Mouse (Mus musculus): ENCODE data around the gene Cotl1. TPM values are rescaled to one million over a fixed set of nuclear protein-coding genes. Genes with fewer than 3 reads are reported as not detected.
A peak's percentile ranks its signal among the peaks of the same experiment; 100 is the strongest.

Gene Cotl1
- polyA plus RNA-seq, 1 experiment from 2014 or later = 28.8 TPM

DNA sequence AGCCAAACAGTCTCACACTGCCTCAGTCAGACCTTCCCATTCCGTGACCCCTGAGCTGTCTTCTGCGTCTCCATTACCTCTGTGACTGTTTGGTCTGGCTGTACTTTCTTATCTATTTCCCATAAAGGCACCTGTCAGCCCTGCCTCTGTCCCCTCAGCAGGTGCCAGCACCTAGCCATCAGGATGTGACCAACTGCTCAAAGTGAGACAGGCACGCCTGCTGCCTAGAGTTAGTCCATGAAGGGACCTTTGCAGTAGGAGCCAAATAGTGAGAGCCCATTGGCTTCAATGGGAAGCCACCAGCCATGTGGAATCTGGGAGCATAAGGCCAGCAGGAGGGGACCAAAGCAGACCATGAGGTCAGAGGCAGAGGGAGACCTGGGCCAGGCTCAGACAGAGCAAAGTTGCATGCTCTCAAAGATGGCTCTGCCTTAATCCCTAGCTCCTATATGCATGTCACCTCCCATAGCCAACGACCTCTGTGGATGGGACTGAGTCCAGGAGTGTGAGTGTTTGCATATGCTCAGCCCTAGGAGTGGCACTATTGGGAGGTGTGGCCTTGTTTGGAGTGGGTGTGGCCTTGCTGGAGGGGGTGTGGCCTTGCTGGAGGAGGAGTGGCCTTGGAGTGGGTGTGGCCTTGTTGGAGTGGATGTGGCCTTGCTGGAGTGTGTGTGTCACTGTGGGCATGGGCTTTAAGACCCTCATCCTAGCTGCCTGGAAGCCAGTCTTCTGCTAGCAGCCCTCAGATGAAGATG, 59.1 kb downstream of the Cotl1 start:
- no peaks in the 10 kb centered on the region for H3K9me3 ChIP-seq (ENCODE audit: low read length)
- TF ChIP-seq CTCF (IDR thresholded peaks at IDR 0.05; ENCODE audit: low read depth) (no peak), EP300 (IDR thresholded peaks at IDR 0.05; ENCODE audit: low read depth) (no peak)
- no peak overlapping the region for H3K9ac ChIP-seq (replicated peaks)
- DNase-seq = peak; percentile 76
- H3K4me3 ChIP-seq (ENCODE audit: low read depth, low read length) = no peak overlapping the region
- ATAC-seq = peak; percentile 10
- 50% methylated on average over 4 of the region's 4 CpGs for WGBS (ENCODE audit: insufficient replicate concordance)
- peaks cover 14% of the 10 kb centered on the region for H3K4me1 ChIP-seq (ENCODE audit: insufficient read depth)
- no peaks in the 10 kb centered on the region for H3K36me3 ChIP-seq (replicated peaks; ENCODE audit: insufficient read depth, low read length)
- no peak overlapping the region for H3K4me2 ChIP-seq (ENCODE audit: low read depth, low read length)
- H3K27me3 ChIP-seq (ENCODE audit: insufficient read depth, low read length) = no peaks in the 10 kb centered on the region
- H3K27ac ChIP-seq (ENCODE audit: low read depth) = no peak overlapping the region

- Histone ChIP-seq H3K4me1 (ENCODE audit: insufficient read depth) (peaks cover 14% of the 10 kb centered on the region), H3K27ac (ENCODE audit: low read depth) (no peak overlapping the region), H3K4me3 (ENCODE audit: low read depth, low read length) (no peak overlapping the region), H3K9me3 (ENCODE audit: low read length) (no peaks in the 10 kb centered on the region), H3K4me2 (ENCODE audit: low read depth, low read length) (no peak overlapping the region), H3K9ac (replicated peaks) (no peak overlapping the region), H3K36me3 (replicated peaks; ENCODE audit: insufficient read depth, low read length) (no peaks in the 10 kb centered on the region), H3K27me3 (ENCODE audit: insufficient read depth, low read length) (no peaks in the 10 kb centered on the region)
- TF ChIP-seq EP300 (IDR thresholded peaks at IDR 0.05; ENCODE audit: low read depth) = no peak
- no peak for TF ChIP-seq CTCF (IDR thresholded peaks at IDR 0.05; ENCODE audit: low read depth)
- WGBS (ENCODE audit: insufficient replicate concordance) = 71% methylated on average over 9 of the region's 9 CpGs
- DNase-seq = no peak
- ATAC-seq = no peak
These were observed 59.8 kb downstream of the Cotl1 start for GRCm38 (mm10) chr8:119780402-119781049.

GRCm38 (mm10) chr8:119779013-119779737, 61.2 kb downstream of the Cotl1 start:
- ATAC-seq = peak; percentile 20
- Histone ChIP-seq H3K9me3 (ENCODE audit: low read length) (no peaks in the 10 kb centered on the region), H3K4me2 (ENCODE audit: low read depth, low read length) (peak overlapping the region; percentile 70), H3K9ac (replicated peaks) (no peak overlapping the region), H3K36me3 (replicated peaks; ENCODE audit: insufficient read depth, low read length) (no peaks in the 10 kb centered on the region), H3K4me1 (ENCODE audit: insufficient read depth) (peaks cover 14% of the 10 kb centered on the region), H3K4me3 (ENCODE audit: low read depth, low read length) (no peak overlapping the region), H3K27me3 (ENCODE audit: insufficient read depth, low read length) (no peaks in the 10 kb centered on the region), H3K27ac (ENCODE audit: low read depth) (no peak overlapping the region)
- 24% methylated on average over 14 of the region's 14 CpGs for WGBS (ENCODE audit: insufficient replicate concordance)
- DNase-seq = peak; percentile 83
- no peak for TF ChIP-seq EP300 (IDR thresholded peaks at IDR 0.05; ENCODE audit: low read depth)
- TF ChIP-seq CTCF (IDR thresholded peaks at IDR 0.05; ENCODE audit: low read depth) = peak; percentile 99

DNA sequence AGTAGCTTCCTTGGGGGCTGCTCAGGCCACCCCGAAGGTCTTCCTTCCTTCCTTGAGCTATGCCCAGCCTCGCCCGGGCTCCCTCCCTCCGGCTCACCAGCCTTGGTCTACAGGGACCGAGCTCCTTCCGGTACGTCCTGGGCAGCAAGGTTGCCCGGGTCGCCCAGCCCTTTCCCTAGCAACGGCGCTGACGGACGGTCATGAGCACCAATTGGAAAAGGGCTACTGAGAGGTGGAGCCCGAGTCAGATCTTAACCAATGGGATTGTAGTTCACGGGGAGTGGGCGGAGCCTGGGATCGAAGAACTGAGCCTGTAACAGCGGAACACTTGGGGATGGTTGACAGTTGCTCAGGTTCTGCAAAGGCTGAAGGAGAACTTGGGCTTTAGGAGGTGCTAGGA, 62.1 kb downstream of the Cotl1 start, which contains the start of gene Tldc1:
Tldc1 (minus strand) TSS at position 154 of the 400 bp plus-strand sequence.
- no peaks in the 10 kb centered on the region for H3K9me3 ChIP-seq (ENCODE audit: low read length)
- peak within 1 kb of the TSS; percentile 44 for H3K9ac ChIP-seq (replicated peaks)
- H3K4me1 ChIP-seq (ENCODE audit: insufficient read depth) = peaks cover 14% of the 10 kb centered on the region
- WGBS (ENCODE audit: insufficient replicate concordance) = under 1% methylated on average over 18 of the region's 18 CpGs
- no peak for TF ChIP-seq CTCF (IDR thresholded peaks at IDR 0.05; ENCODE audit: low read depth)
- DNase-seq (peak; percentile 99), ATAC-seq (peak; percentile 97)
- H3K27ac ChIP-seq (ENCODE audit: low read depth) = peak within 1 kb of the TSS; percentile 70
- H3K4me3 ChIP-seq (ENCODE audit: low read depth, low read length) = peak within 1 kb of the TSS; percentile 44
- H3K27me3 ChIP-seq (ENCODE audit: insufficient read depth, low read length) = no peaks in the 10 kb centered on the region
- peak within 1 kb of the TSS; percentile 70 for H3K4me2 ChIP-seq (ENCODE audit: low read depth, low read length)
- H3K36me3 ChIP-seq (replicated peaks; ENCODE audit: insufficient read depth, low read length) = no peaks in the 10 kb centered on the region

DNA sequence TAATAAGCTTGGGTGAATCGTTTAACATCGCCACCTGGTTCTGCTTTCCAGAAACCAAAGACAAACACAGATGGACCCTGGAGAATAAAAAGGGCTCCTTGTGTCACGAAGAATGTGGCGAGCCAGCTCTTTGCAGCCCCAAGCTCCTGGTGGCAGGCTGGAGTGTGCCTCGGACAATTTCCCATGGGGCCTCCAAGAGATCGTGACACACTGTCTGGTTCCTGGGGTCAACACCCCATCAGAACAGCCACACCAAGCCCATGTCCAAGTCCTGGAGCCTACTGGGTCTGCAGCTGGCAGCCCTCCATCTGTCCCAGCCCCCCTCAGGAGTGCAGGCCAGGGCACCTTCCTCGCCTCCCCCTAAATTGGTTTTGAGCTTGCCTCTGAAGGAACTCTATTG, 62.6 kb downstream of the Cotl1 start:
- Histone ChIP-seq H3K9ac (replicated peaks) (peak overlapping the region; percentile 44), H3K27me3 (ENCODE audit: insufficient read depth, low read length) (no peaks in the 10 kb centered on the region), H3K4me1 (ENCODE audit: insufficient read depth) (peaks cover 14% of the 10 kb centered on the region), H3K9me3 (ENCODE audit: low read length) (no peaks in the 10 kb centered on the region), H3K4me3 (ENCODE audit: low read depth, low read length) (peak overlapping the region; percentile 44), H3K36me3 (replicated peaks; ENCODE audit: insufficient read depth, low read length) (no peaks in the 10 kb centered on the region), H3K27ac (ENCODE audit: low read depth) (peak overlapping the region; percentile 70), H3K4me2 (ENCODE audit: low read depth, low read length) (peak overlapping the region; percentile 70)
- TF ChIP-seq EP300 (IDR thresholded peaks at IDR 0.05; ENCODE audit: low read depth) (no peak), CTCF (IDR thresholded peaks at IDR 0.05; ENCODE audit: low read depth) (no peak)
- WGBS (ENCODE audit: insufficient replicate concordance) = 19% methylated on average over 7 of the region's 7 CpGs
- no peak for DNase-seq
- peak; percentile 24 for ATAC-seq

GRCm38 (mm10) chr8:119776668-119777245, 63.6 kb downstream of the Cotl1 start:
- H3K9ac ChIP-seq (replicated peaks) = no peak overlapping the region
- H3K27ac ChIP-seq (ENCODE audit: low read depth) = no peak overlapping the region
- ATAC-seq (no peak), DNase-seq (no peak)
- H3K9me3 ChIP-seq (ENCODE audit: low read length) = no peaks in the 10 kb centered on the region
- peaks cover 14% of the 10 kb centered on the region for H3K4me1 ChIP-seq (ENCODE audit: insufficient read depth)
- TF ChIP-seq EP300 (IDR thresholded peaks at IDR 0.05; ENCODE audit: low read depth) = no peak
- TF ChIP-seq CTCF (IDR thresholded peaks at IDR 0.05; ENCODE audit: low read depth) = no peak
- H3K4me3 ChIP-seq (ENCODE audit: low read depth, low read length) = no peak overlapping the region
- WGBS (ENCODE audit: insufficient replicate concordance) = 79% methylated on average over 7 of the region's 7 CpGs
- no peaks in the 10 kb centered on the region for H3K27me3 ChIP-seq (ENCODE audit: insufficient read depth, low read length)
- H3K36me3 ChIP-seq (replicated peaks; ENCODE audit: insufficient read depth, low read length) = 0 out of 2 replicates have a peak, but pooled peaks cover 3% of the 10 kb centered on the region
- H3K4me2 ChIP-seq (ENCODE audit: low read depth, low read length) = no peak overlapping the region
